Mouse (Mus musculus) liver, postnatal 0 days (tissue): ENCODE results near the gene Pygl. TPM values are rescaled to one million over a fixed set of nuclear protein-coding genes. Genes with fewer than 3 reads are reported as not detected.

Source experiments
- ATAC-seq: fragments of 200-750 bp; cut with Nextera tagmentation; 2 replicates; pipeline ENCODE4 v1.8.0; 2017; ENCODE audit warnings: mild to moderate bottlenecking, moderate library complexity
- DNase-seq: peaks from one replicate; pipeline ENCODE4 v3.0.0-alpha.2; 2016
- H3K27ac ChIP-seq: fragments of 300-500 bp; sonication (generic); 2 replicates; pipeline ENCODE4 v1.5.1; 2014; ENCODE audit warnings: antibody characterized with exemption, moderate library complexity, mild to moderate bottlenecking, low read depth
- H3K27me3 ChIP-seq: fragments of 300-500 bp; sonication (generic); 2 replicates; pipeline ENCODE4 v1.6.1; 2014; ENCODE audit warnings: low read length, control low read depth, mixed read lengths; ENCODE audit not compliant: insufficient read depth
- H3K36me3 ChIP-seq: fragments of 300-500 bp; sonication (generic); replicated peaks from 2 replicates; pipeline ENCODE4 v1.6.1; 2014; ENCODE audit warnings: mild to moderate bottlenecking, control low read depth, low read length, moderate library complexity, mixed read lengths; ENCODE audit not compliant: insufficient read depth
- H3K4me1 ChIP-seq: fragments of 300-500 bp; sonication (generic); 2 replicates; pipeline ENCODE4 v1.6.1; 2014; ENCODE audit warnings: antibody characterized with exemption, mild to moderate bottlenecking, control low read depth; ENCODE audit not compliant: insufficient read depth
- H3K4me2 ChIP-seq: fragments of 300-500 bp; sonication (generic); 2 replicates; pipeline ENCODE4 v1.6.1; 2014; ENCODE audit warnings: low read depth, mild to moderate bottlenecking, low read length, moderate library complexity, mixed read lengths
- H3K4me3 ChIP-seq: fragments of 300-500 bp; sonication (generic); 2 replicates; pipeline ENCODE4 v1.5.1; 2014; ENCODE audit warnings: low read depth, low read length
- H3K9ac ChIP-seq: fragments of 300-500 bp; sonication (generic); replicated peaks from 2 replicates; pipeline ENCODE4 v1.6.1; 2014; ENCODE audit warnings: mild to moderate bottlenecking, moderate library complexity
- H3K9me3 ChIP-seq: fragments of 300-500 bp; sonication (generic); 2 replicates; pipeline ENCODE4 v1.6.1; 2016; ENCODE audit warnings: mild to moderate bottlenecking, control low read depth, low read length, mixed read lengths
- CTCF ChIP-seq: sonication (generic); IDR thresholded peaks from 2 replicates; pipeline ENCODE4 v1.5.1; 2016; ENCODE audit warnings: antibody characterized with exemption, low read depth
- EP300 ChIP-seq: IDR thresholded peaks from 2 replicates; pipeline ENCODE4 v1.6.1; 2016; ENCODE audit warnings: antibody characterized with exemption, low read depth, mild to moderate bottlenecking
- WGBS: fragments of 180-500 bp; shearing (Covaris S2); extraction: QIAGEN DNeasy Blood & Tissue Kit; methylation state at CpG from one replicate; pipeline ENCODE4 v1.1.7; 2014; ENCODE audit not compliant: insufficient replicate concordance; 5-methylcytosine and 5-hydroxymethylcytosine counted together
- polyA plus RNA-seq: library from polyadenylated mRNA; unstranded; fragments of >200 nt; fragmentation: Nextera tagmentation; extraction: Ambion mirVana; gene quantifications from 2 replicates; pipeline ENCODE4 v1.2.1, GENCODE M21; 2015

The Pygl gene
- polyA plus RNA-seq, 1 experiment from 2014 or later: 114 TPM

- 56% methylated on average over 5 of the region's 5 CpGs for WGBS
- TF ChIP-seq EP300: no peak
- no peak for TF ChIP-seq CTCF
- ATAC-seq (no peak), DNase-seq (no peak)
- H3K9ac ChIP-seq: no peak overlapping the region
- no peaks in the 10 kb centered on the region for H3K4me1 ChIP-seq
- no peak overlapping the region for H3K4me3 ChIP-seq
- H3K36me3 ChIP-seq: no peaks in the 10 kb centered on the region
- H3K27ac ChIP-seq: no peak overlapping the region
- no peaks in the 10 kb centered on the region for H3K9me3 ChIP-seq
- no peaks in the 10 kb centered on the region for H3K27me3 ChIP-seq
- no peak overlapping the region for H3K4me2 ChIP-seq
These were observed 73.8 kb downstream of the Pygl start for GRCm38 (mm10) chr12:70157292-70158066.

DNA sequence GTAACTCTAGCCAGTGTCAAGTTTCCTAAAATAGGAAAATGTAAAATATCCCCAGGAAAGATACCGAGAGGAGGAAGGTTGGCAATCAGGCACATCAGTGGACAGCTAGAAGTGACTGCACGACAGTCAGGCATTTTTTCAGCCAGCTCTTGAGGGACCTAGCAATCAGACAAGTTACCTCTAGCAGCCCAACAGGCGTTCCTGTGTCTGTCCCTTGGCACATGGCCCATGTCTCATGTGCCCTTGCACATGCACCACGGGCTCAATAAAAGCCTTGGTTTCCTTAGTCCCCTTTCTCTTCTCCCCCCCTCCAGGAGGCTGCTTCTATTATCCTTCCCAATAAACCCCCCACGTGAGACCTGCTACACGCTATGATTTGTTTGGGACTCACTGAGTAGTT, 75.1 kb downstream of the Pygl start:
- no peaks in the 10 kb centered on the region for H3K36me3 ChIP-seq
- H3K4me2 ChIP-seq: no peak overlapping the region
- no peak for DNase-seq
- H3K4me1 ChIP-seq: no peaks in the 10 kb centered on the region
- 55% methylated on average over 6 of the region's 6 CpGs for WGBS
- no peak overlapping the region for H3K9ac ChIP-seq
- H3K27me3 ChIP-seq: no peaks in the 10 kb centered on the region
- H3K27ac ChIP-seq: no peak overlapping the region
- no peak overlapping the region for H3K4me3 ChIP-seq
- no peak for ATAC-seq
- no peaks in the 10 kb centered on the region for H3K9me3 ChIP-seq
- no peak for TF ChIP-seq CTCF
- TF ChIP-seq EP300: no peak

- 0 out of 2 replicates have a peak, but pooled peaks cover under 1% of the 10 kb centered on the region for H3K4me1 ChIP-seq
- H3K36me3 ChIP-seq: no peaks in the 10 kb centered on the region
- ATAC-seq: no peak
- H3K27ac ChIP-seq: no peak within 1 kb of the TSS
- H3K4me3 ChIP-seq: no peak within 1 kb of the TSS
- no peak for DNase-seq
- H3K9me3 ChIP-seq: no peaks in the 10 kb centered on the region
- no peak within 1 kb of the TSS for H3K4me2 ChIP-seq
- H3K27me3 ChIP-seq: no peaks in the 10 kb centered on the region
- WGBS: 65% methylated on average over 3 of the region's 3 CpGs
- TF ChIP-seq CTCF: no peak
- TF ChIP-seq EP300: no peak
- no peak within 1 kb of the TSS for H3K9ac ChIP-seq
These were observed 77.4 kb downstream of the Pygl start, which contains the start of gene Abhd12b for GRCm38 (mm10) chr12:70153842-70154241. Gene Abhd12b (plus strand): TSS chr12:70154142.

GRCm38 (mm10) chr12:70148631-70149265, 82.5 kb downstream of the Pygl start:
- no peak for ATAC-seq
- WGBS: 11% methylated on average over 11 of the region's 11 CpGs
- peak overlapping the region; percentile 69 for H3K4me2 ChIP-seq
- H3K36me3 ChIP-seq: no peaks in the 10 kb centered on the region
- H3K9me3 ChIP-seq: no peaks in the 10 kb centered on the region
- no peaks in the 10 kb centered on the region for H3K27me3 ChIP-seq
- peak overlapping the region; percentile 45 for H3K4me3 ChIP-seq
- DNase-seq: no peak
- TF ChIP-seq CTCF (no peak), EP300 (no peak)
- no peak overlapping the region for H3K27ac ChIP-seq
- H3K9ac ChIP-seq: peak overlapping the region; percentile 8; the same call in 1 of the 2 replicates
- 0 out of 2 replicates have a peak, but pooled peaks cover 5% of the 10 kb centered on the region for H3K4me1 ChIP-seq

- Histone ChIP-seq H3K27ac (no peak overlapping the region), H3K27me3 (no peaks in the 10 kb centered on the region), H3K9ac (peak overlapping the region; percentile 8; the same call in 1 of the 2 replicates), H3K4me2 (peak overlapping the region; percentile 69), H3K36me3 (no peaks in the 10 kb centered on the region), H3K9me3 (no peaks in the 10 kb centered on the region), H3K4me1 (0 out of 2 replicates have a peak, but pooled peaks cover 5% of the 10 kb centered on the region), H3K4me3 (peak overlapping the region; percentile 45)
- TF ChIP-seq EP300: no peak
- no peak for TF ChIP-seq CTCF
- WGBS: 11% methylated on average over 13 of the region's 13 CpGs
- ATAC-seq (no peak), DNase-seq (no peak)
These were observed 83.2 kb downstream of the Pygl start for GRCm38 (mm10) chr12:70147986-70148630.

GRCm38 (mm10) chr12:70145586-70145985, 85.7 kb downstream of the Pygl start:
- no peak for ATAC-seq
- H3K4me2 ChIP-seq: no peak overlapping the region
- H3K27me3 ChIP-seq: no peaks in the 10 kb centered on the region
- 75% methylated on average over 6 of the region's 6 CpGs for WGBS
- no peak overlapping the region for H3K27ac ChIP-seq
- no peak for DNase-seq
- TF ChIP-seq CTCF (no peak), EP300 (no peak)
- no peaks in the 10 kb centered on the region for H3K36me3 ChIP-seq
- no peaks in the 10 kb centered on the region for H3K9me3 ChIP-seq
- H3K4me3 ChIP-seq: no peak overlapping the region
- H3K9ac ChIP-seq: no peak overlapping the region
- H3K4me1 ChIP-seq: 0 out of 2 replicates have a peak, but pooled peaks cover 5% of the 10 kb centered on the region
